Mouse (Mus musculus): ENCODE measurements around the gene Zfp784. TPM values are rescaled to one million over a fixed set of nuclear protein-coding genes. Genes with fewer than 3 reads are reported as not detected.

The Zfp784 gene
- total RNA-seq, 2 experiments from 2014 or later: 0.09 to 1.9 TPM

DNA sequence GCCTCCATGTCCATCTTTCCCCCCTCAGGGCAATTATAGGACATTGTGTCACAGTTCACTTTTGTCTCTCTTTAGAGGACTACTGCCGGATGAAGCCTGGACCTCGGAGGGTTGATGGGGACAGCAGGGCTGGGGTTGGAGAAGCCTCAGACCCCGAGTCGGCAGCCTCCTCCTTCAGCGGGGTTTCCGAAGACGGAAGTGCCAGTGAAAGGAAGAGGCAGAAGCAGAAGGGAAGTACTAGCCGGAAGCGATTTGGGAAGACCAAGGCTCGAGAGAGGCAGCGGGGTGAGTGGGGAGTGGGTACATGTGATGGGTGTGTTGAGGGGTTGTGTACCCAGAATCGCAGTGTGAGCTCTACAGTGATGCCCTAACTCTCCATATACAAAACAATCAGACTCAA lies 21.2 kb upstream of the Zfp784 start:
- ATAC-seq (replicated peaks; ENCODE audit: low FRiP score, low TSS enrichment, poor library complexity, severe bottlenecking): no peak

DNA sequence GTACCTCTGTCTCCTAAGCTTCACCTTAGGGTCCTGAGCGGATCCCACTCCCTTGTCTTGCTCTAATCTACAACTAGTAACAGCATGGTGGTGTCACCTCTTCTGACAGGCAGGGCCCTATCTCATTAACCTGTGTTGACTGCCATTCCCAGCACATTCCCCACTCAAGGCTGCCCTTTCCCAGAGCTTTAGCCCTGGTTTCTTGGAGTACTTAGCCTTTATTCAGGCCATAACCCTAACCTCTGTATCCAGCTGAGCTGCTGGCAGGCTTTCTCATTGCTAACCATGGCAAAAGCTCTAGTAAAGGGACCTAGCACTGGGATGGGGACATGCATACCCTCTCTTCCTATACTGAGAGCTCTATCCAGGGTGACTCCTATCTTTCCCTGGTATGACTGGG lies 20.4 kb upstream of the Zfp784 start:
- no peak for ATAC-seq (replicated peaks; ENCODE audit: low FRiP score, low TSS enrichment, poor library complexity, severe bottlenecking)

DNA sequence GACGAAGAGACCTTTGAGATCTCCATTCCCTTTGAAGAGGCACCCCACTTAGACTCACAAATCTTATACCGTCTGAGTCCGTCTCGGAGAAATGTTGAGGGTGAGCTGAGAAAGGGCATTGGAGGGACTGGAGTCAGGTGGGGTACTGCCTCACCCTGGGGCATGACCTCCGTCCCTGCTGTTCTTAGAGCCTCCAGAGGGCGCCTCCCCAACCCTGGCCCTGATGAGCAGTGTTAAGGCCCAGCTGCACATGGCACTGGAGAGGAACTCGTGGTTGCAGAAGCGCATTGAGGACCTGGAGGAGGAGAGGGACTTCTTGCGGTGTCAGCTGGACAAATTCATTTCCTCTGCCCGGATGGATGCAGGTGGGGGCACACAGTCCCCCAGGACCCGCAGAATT lies 19.6 kb upstream of the Zfp784 start:
- ATAC-seq (replicated peaks; ENCODE audit: low FRiP score, low TSS enrichment, poor library complexity, severe bottlenecking): no peak

DNA sequence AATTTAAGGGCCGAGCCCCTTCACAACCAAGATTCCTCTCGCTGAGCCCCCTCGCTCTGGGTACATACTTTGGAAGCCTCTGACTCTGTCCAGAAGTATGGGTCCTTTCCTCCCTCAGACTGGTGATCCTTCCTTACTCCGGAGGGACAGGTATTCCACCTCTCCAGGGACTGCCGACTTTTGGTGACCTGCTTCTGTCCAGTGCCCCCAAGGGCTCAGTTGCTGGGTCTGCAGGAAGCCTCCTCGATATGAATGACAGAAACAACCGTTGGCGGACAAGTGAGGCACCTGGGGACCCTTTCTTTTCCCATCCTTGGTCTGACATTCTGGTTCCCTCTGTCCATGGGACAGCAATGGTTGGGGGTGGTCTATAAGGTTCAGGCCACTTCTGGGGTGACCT lies 19.1 kb upstream of the Zfp784 start:
- ATAC-seq (replicated peaks; ENCODE audit: low FRiP score, low TSS enrichment, poor library complexity, severe bottlenecking): no peak

DNA sequence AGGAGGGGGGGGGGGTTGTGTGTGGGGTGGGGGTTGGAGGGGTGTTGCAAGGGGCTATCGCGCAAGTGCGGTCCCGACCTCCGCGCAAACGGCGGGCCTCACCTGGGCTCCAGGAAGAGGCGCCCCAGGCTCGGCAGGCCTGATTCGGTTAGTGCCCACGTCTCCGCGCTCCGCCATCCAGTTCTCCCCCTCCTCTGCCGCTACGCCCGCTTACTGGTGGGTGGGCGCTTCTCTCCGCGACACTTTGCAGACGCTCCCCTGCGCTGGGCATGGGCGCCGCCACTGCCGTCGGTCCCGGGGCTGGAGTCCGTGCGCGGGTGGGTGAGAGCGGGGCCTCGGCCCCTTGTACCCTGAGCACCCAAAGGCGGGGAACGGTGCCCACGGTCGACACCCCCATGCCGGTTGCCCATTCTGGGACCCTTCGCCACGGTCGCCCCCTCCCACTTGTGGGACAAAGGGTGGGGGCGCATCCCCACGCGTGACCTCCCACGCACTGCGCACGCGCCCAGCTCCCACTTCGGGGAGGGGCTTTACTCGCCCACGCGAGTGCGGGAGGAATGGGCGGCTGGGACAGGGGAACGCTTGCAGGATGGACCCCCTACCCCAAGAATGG lies 18.5 kb upstream of the Zfp784 start:
- ATAC-seq (replicated peaks; ENCODE audit: low FRiP score, low TSS enrichment, poor library complexity, severe bottlenecking): no peak

DNA sequence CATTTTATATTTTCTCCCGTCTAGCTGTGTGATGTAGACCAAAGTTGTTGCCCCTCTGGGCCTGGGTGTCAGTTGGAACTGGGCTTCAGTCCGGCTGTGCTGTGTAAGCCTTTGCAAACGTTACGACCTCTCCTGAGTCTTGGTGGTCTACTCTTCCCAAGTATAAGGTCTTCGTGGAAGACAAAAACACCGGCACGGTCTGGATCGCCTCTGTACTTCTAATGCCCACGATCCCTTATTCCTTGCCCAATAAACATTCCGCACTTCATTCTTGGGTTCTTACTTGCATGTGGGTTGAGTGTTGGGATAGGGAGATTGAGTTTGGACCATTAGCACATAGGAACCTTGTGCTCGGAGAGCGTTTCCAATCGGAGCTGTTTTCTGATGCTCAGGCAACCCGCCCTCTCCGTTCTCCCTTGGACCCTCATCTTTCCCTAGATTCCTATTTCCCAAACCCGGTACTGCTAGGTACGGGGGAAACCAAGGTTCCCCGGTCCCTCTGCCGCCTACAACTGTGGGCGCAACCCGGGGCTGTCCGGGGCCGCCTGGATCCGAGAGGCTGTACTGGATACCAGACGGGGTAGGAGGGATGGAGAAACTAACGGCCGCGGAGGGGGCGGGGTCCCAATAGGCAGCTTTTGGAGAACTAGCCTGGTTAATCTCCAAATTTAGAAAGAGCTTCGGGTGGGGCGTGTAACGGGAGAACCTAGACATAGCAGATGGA lies 15.4 kb upstream of the Zfp784 start:
- ATAC-seq (replicated peaks; ENCODE audit: low FRiP score, low TSS enrichment, poor library complexity, severe bottlenecking): no peak

DNA sequence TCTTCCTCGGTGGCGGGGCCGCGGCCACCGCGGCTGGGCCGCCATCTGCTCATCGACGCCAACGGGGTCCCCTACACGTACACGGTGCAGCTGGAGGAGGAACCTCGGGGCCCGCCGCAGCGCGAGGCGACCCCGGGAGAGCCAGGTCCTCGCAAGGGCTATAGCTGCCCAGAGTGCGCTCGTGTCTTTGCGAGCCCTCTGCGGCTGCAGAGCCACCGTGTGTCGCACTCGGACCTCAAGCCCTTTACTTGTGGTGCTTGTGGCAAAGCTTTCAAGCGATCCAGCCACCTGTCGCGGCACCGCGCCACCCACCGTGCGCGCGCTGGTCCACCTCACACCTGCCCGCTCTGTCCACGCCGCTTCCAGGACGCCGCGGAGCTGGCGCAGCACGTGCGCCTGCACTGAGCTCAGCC lies 14.7 kb upstream of the Zfp784 start:
- no peak for ATAC-seq (replicated peaks; ENCODE audit: low FRiP score, low TSS enrichment, poor library complexity, severe bottlenecking)

DNA sequence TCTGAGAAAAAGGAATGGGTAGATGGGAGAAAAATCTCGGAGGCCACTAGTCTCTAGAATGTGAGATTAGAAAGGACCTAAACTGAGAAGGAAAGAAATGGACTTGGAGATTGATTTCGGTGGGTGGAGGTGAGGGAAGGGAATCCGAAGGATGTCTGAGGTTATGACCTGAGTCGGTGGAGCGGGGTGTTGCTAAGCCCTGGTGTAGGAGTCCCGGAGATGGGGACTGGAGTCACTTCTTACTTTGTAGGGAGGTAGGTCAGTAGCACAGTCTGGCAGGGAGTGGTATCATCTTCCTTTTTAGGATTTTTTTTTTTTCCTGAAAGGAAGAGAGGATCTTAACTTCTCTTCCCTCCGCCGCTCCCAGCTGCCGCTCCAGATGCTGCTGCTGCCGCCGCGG lies 14.2 kb upstream of the Zfp784 start:
- no peak for ATAC-seq (replicated peaks; ENCODE audit: low FRiP score, low TSS enrichment, poor library complexity, severe bottlenecking)

DNA sequence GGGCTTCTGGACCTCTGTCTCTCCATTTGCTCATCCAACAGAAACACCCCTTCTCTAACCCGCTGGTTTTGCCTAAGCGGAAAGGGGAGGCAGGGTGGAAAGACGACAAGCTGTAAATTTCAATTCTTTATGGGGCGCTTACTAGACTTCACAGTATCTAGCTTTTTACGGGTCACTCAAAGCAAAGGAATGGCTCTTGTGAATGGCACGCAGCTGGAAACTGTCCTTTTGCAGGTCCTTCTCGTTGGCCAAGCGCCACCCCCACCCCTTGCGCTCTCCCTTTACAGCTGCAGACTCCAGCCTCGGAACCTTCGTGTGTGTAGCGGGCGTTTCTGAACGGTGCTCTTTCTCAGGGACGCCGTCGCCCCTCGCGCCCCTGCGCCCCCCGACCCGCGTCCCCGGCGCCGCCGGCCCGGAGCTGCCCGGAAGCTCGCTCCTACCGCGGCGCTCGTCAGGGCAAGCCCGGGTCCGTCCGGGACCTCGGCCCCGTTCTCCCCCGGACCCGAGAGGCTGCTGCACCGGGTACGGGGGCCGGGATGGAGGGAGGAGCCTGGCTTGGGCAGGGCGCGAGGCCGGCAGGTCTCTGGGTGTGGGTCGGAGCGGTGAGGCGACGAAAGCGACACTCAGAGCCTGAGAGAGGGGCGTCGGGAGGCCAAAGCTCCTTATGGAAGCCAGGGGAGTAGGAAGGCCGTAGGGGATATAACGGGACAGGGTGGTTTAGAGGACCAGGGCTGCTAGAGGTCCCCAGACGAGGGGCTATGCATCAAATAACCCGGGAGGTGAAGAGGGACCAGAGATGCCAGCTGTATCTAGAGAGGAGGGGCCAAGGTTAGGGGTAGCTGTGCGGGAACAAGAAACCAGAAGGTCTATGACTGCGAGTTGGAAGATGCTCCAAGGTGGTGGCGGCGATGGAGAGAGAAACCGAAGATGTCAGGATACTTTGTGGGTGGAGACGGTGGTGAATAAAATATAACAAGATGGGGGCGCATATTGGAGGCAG lies 13.2 kb upstream of the Zfp784 start, which contains the start of gene Zfp580:
Gene Zfp580, plus strand, starts transcription at position 346 of the 1,000 bp plus-strand sequence.
- peak; percentile 51; the same call in 1 of the 2 replicates for ATAC-seq (replicated peaks; ENCODE audit: low FRiP score, low TSS enrichment, poor library complexity, severe bottlenecking)

DNA sequence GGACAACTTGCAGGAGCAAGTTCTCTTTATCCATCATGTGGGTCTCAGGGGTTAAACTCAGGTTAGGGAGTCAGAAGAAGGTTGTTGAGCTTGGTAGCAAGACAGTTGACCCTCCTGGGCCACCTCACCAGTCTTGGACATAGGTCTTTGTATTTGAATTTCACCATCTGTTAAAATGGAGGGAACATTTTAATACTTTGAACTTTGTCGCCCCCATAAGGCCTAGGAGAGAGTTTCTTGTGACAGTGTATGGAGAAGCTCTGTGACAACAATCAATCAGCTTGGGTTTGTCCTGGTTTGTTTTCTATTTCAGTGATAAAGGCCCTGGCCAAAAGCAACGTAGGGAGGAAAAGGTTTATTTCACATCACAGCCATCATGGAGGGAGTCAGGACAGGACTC lies 9.1 kb upstream of the Zfp784 start:
- ATAC-seq (replicated peaks; ENCODE audit: low FRiP score, low TSS enrichment, poor library complexity, severe bottlenecking): peak; percentile 32; the same call in 1 of the 2 replicates

DNA sequence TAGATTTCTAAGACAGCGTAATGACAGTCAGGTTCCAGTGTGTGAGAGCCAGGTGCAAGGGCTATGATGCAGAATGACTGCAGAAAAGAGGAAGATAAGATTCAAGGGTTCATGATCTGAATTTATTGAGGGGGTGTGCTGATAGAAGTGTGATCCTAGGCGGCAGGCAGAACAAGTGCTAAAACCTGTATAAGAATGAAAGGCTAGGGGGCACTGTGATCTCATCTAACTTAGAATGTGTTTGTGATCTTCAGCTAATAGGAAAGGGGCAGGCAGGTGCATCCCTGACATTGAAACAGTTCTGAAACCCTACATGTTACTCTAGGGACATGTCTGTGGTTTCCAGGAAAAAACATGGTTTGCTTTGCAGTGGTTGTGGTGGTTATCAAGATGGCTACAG lies 7.9 kb upstream of the Zfp784 start:
- ATAC-seq (replicated peaks; ENCODE audit: low FRiP score, low TSS enrichment, poor library complexity, severe bottlenecking): no peak

DNA sequence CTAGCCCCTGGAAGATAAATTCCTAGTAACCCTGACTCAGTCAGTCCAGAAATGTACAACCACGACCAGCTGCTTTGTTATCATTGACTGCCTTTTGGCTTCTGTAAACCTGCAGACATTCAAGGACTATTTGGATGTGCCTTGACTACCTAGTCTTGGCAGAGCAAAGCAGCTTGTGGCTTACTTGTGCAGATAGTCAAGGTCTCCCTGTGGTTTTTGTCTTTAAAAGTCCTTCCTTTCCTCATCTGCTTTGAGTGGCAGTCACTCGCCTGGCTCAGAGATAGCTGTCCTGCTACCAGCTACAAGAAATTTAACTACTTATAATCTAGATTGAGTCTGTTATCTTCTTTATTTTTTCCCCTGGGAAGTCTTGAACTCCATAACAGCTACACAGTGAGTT lies 6.7 kb upstream of the Zfp784 start:
- ATAC-seq (replicated peaks; ENCODE audit: low FRiP score, low TSS enrichment, poor library complexity, severe bottlenecking): peak; percentile 28; the same call in 1 of the 2 replicates

DNA sequence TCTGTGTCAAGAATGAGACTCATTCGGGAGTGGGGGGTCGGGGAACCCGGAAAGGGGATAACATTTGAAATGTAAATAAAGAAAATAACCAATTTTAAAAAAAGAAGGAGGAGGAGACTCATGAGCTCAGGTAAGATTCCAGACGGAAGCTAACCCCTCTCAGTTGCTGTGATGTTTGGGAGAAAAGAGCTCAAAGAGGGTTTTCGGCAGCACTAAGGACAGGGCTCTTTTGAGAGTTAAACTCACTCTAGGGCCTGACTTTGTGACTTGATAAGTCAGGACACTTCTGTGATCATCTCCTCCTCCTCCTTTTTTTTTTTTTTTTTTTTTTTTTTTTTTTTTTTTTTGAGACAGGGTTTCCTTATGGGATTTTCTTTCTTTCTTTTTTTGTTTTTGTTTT lies 694 bp upstream of the Zfp784 start:
- no peak for ATAC-seq (replicated peaks; ENCODE audit: low FRiP score, low TSS enrichment, poor library complexity, severe bottlenecking)

DNA sequence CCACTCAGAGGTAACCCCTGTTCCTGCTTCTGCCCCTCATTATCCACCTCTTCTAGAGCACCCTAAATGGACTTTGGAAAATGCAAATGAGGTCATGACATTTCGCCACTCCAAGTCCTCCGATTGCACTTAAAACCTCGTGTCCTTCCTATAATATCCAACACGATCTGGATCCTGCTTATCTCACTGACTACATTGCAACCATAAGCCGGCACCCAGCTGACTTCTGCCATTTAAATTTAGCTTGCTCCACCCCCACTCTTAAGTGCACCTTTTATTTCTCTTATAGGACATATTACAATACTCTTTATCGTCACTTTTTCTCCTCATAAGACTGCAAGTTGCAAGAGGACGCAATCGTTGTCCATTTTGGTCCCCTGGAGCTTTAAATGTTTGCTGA lies 779 bp downstream of the Zfp784 start:
- no peak for ATAC-seq (replicated peaks; ENCODE audit: low FRiP score, low TSS enrichment, poor library complexity, severe bottlenecking)

DNA sequence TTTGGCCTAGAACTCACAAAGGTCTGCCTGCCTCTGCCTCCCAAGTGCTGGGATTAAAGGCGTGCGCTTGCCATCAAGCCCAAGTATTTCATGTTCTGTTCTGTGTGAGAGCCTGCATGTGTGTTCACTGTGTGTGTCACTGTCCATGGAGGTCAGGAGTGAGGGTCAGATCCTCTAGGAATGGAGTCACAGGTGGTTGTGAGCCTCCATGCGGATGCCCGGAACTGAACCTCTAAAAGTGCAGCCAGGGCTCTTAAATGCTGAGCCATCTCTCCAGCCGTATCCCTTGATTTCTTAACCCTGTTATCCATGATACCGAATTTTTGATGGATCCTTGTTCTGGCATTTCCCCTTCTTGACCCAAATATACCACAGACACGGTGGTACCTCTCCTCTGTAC lies 1.2 kb downstream of the Zfp784 start:
- ATAC-seq (replicated peaks; ENCODE audit: low FRiP score, low TSS enrichment, poor library complexity, severe bottlenecking): no peak

DNA sequence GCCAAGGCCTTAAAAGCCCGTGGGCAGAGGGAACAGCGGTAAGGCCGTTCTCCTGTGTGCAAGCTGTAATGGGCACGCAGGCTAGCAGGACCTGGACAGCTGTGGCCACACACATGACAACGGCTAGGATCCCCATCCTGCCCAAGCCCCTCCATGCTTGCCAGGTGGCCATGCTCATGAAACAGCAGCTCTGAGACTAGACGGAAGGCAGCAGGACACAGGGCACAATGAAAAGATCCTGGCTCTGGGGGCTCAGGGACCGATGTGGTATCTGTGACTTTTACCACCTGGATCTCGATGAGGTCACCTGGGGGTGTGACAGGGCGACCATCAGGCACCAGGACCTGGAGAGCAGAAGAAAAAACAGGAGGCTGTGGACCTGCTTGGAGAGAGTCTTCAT lies 2.1 kb downstream of the Zfp784 start:
- ATAC-seq (replicated peaks; ENCODE audit: low FRiP score, low TSS enrichment, poor library complexity, severe bottlenecking): no peak

DNA sequence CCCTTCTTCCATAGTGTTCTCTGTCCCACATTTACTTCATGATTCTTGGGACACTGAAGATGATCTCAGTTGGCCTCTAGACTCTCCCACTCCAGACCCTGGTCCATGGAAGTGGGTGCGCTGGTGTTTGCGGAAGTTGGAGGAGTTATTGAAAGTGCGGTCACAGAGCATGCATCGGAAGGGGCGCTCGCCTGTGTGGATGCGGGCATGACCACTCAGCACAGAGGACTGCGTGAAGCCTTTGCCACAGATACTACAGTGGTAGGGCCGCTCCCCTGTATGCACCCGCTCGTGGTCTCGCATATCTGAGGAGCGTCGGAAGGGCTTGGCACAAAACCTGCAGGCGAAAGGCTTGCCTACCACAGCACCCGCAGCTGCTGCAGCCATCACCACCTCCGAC lies 2.6 kb downstream of the Zfp784 start:
- no peak for ATAC-seq (replicated peaks; ENCODE audit: low FRiP score, low TSS enrichment, poor library complexity, severe bottlenecking)

DNA sequence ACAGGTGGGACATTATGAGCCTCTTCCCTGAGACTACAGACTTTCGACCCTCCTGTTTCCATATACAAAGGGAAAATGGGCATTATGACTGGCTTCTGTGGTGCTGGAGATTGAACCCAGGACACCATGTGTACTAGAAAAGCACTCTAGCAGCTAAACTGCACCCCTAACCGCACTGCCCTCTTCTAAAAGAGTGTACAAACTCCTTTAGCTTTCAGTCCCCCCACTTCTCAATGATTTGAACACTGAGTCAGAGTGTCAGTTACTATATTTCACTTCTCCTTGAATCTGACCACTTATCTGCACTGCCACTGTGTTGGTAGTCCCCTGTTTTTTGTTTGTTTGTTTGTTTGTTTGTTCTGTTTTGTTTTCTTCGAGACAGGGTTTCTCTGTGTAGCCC lies 4.4 kb downstream of the Zfp784 start, which contains the start of gene 4632433K11Rik:
Gene 4632433K11Rik, plus strand, starts transcription at position 301 of the 400 bp plus-strand sequence.
- no peak for ATAC-seq (replicated peaks; ENCODE audit: low FRiP score, low TSS enrichment, poor library complexity, severe bottlenecking)

DNA sequence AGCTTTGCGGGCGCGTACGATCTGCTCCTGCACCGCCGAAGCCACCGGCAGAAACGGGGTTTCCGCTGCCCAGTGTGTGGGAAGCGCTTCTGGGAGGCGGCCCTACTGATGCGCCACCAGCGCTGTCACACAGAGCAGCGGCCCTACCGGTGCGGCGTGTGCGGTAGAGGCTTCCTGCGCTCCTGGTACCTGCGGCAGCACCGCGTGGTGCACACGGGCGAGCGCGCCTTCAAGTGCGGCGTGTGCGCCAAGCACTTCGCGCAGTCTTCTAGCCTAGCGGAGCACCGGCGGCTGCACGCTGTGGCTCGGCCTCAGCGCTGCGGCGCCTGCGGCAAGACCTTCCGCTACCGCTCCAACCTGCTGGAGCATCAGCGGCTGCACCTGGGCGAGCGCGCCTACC lies 6.8 kb downstream of the Zfp784 start:
- no peak for ATAC-seq (replicated peaks; ENCODE audit: low FRiP score, low TSS enrichment, poor library complexity, severe bottlenecking)

Measured in megakaryocyte-erythroid progenitor cell, adult 5-6 weeks (primary cell).